Mouse (Mus musculus) cerebellum, postnatal 25 days (tissue): ENCODE data around the gene Nr1h5.
A peak's percentile ranks its signal among the peaks of the same experiment; 100 is the strongest.

Source experiments
- DNase-seq, 2 experiments: peaks; one replicate each; pipeline ENCODE4 v3.0.0; 2021; ENCODE audit warnings: mixed read lengths in 2 of 2

The Nr1h5 gene

GRCm38 (mm10) chr3:102964033-102964432 is at the start of gene Nr1h5:
TSS of gene Nr1h5 (minus strand) at chr3:102964133.
- DNase-seq: no peak

GRCm38 (mm10) chr3:103001595-103001994 is 37.7 kb upstream of the Nr1h5 start:
- DNase-seq: no peak

- no peak for DNase-seq
Measured at GRCm38 (mm10) chr3:102997591-102997990, 33.7 kb upstream of the Nr1h5 start.

- no peak for DNase-seq
Measured at GRCm38 (mm10) chr3:102997036-102997435, 33.1 kb upstream of the Nr1h5 start.

- DNase-seq: peak; percentile 95 to 96
Measured at GRCm38 (mm10) chr3:102995605-102996321, 31.8 kb upstream of the Nr1h5 start, which contains the start of gene Sike1. TSS of gene Sike1 (plus strand) at chr3:102995708.

- no peak for DNase-seq
Measured at GRCm38 (mm10) chr3:102995233-102995604, 31.3 kb upstream of the Nr1h5 start.

GRCm38 (mm10) chr3:102992936-102993335 is 29.0 kb upstream of the Nr1h5 start:
- no peak for DNase-seq

- no peak for DNase-seq
Measured at GRCm38 (mm10) chr3:102991041-102991440, 27.1 kb upstream of the Nr1h5 start.

GRCm38 (mm10) chr3:102980349-102980736 is 16.4 kb upstream of the Nr1h5 start:
- no peak for DNase-seq

GRCm38 (mm10) chr3:102979550-102980348 is 15.8 kb upstream of the Nr1h5 start:
- DNase-seq: no peak

GRCm38 (mm10) chr3:102976906-102977305 is 13.0 kb upstream of the Nr1h5 start:
- DNase-seq: no peak

- DNase-seq: no peak
Measured at GRCm38 (mm10) chr3:102970508-102970907, 6.6 kb upstream of the Nr1h5 start.

GRCm38 (mm10) chr3:102970067-102970466 is 6.1 kb upstream of the Nr1h5 start:
- no peak for DNase-seq

GRCm38 (mm10) chr3:102955596-102955995 is 8.3 kb downstream of the Nr1h5 start:
- DNase-seq: no peak

GRCm38 (mm10) chr3:102955143-102955542 is 8.8 kb downstream of the Nr1h5 start:
- DNase-seq: no peak

GRCm38 (mm10) chr3:102954476-102954875 is 9.5 kb downstream of the Nr1h5 start:
- no peak for DNase-seq

- no peak for DNase-seq
Measured at GRCm38 (mm10) chr3:102946861-102947260, 17.1 kb downstream of the Nr1h5 start.

GRCm38 (mm10) chr3:102946312-102946711 is 17.6 kb downstream of the Nr1h5 start:
- DNase-seq: no peak

GRCm38 (mm10) chr3:102938100-102938499 is 25.8 kb downstream of the Nr1h5 start:
- DNase-seq: no peak

- no peak for DNase-seq
Measured at GRCm38 (mm10) chr3:102935451-102936354, 28.2 kb downstream of the Nr1h5 start, which contains the start of gene Sycp1. TSS of gene Sycp1 (minus strand) at chr3:102936100.

- no peak for DNase-seq
Measured at GRCm38 (mm10) chr3:102899136-102899535, 64.8 kb downstream of the Nr1h5 start.
